Mouse (Mus musculus): ENCODE data around the gene Helq.

DNA sequence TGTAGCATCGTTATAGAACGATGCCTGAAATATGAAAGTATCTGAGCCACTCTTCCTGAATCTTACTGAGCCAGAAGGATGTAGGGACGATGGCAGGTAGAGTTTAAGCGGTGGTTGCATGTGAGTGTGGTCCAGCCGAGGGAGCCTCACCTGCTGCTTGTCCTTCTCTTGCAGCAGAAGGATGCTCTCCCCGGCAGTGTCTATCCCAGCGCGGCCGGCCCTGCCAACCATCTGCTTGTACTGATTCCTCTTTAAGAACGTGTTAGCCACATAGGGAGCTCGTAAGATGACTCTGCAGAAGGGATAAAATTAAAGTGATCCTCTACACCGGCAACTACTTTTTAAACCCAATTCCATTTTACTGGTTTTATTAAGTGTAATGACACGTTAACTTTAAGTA, 19.4 kb downstream of the Helq start:
- TF ChIP-seq ZNF384 (IDR thresholded peaks at IDR 0.05; ENCODE audit: low read depth, low read length), result no peak
- TF ChIP-seq ZC3H11A (IDR thresholded peaks at IDR 0.05; ENCODE audit: borderline replicate concordance, low read depth, low read length), result no peak
- TF ChIP-seq CHD2 (IDR thresholded peaks at IDR 0.05; ENCODE audit: low read depth, low read length), result no peak
